Mouse (Mus musculus) myocyte (in vitro differentiated cells): Measurements from ENCODE around the gene a. TPM values are rescaled to one million over a fixed set of nuclear protein-coding genes. Genes with fewer than 3 reads are reported as not detected.

Experiments used
- H3K27me3 ChIP-seq: one replicate; pipeline ENCODE4 v1.6.1; 2011; ENCODE audit not compliant: control insufficient read depth, insufficient read depth, insufficient read length
- H3K36me3 ChIP-seq: one replicate; pipeline ENCODE4 v1.6.1; 2011; ENCODE audit not compliant: control insufficient read depth, insufficient read depth
- H3K4me2 ChIP-seq: one replicate; pipeline ENCODE4 v1.6.1; 2011; ENCODE audit warnings: low read depth, control low read depth
- H3K4me3 ChIP-seq: one replicate; pipeline ENCODE4 v1.5.1; 2011; ENCODE audit warnings: mild to moderate bottlenecking, control low read depth, moderate library complexity
- H3K79me2 ChIP-seq: one replicate; pipeline ENCODE4 v1.6.1; 2011; ENCODE audit not compliant: control insufficient read depth, insufficient read depth
- H3ac ChIP-seq: one replicate; pipeline ENCODE4 v1.6.1; 2011; ENCODE audit not compliant: control insufficient read depth, insufficient read length
- CEBPB ChIP-seq: IDR thresholded peaks from 2 replicates; pipeline ENCODE4 v1.6.1; 2011; ENCODE audit warnings: mild to moderate bottlenecking, moderate library complexity; ENCODE audit not compliant: poor library complexity, insufficient read depth, severe bottlenecking
- E2F4 ChIP-seq: IDR thresholded peaks from one replicate; pipeline ENCODE4 v1.6.1; 2011; ENCODE audit warnings: mild to moderate bottlenecking, control low read depth, moderate library complexity; ENCODE audit not compliant: insufficient read depth
- MAX ChIP-seq: IDR thresholded peaks from one replicate; pipeline ENCODE4 v1.6.1; 2011; ENCODE audit warnings: low read depth, mild to moderate bottlenecking, control low read depth
- MYOD1 ChIP-seq, 3 experiments: IDR thresholded peaks; one replicate each; pipeline ENCODE4 v1.6.1; 2011; ENCODE audit warnings: control low read depth in 2 of 3, low read depth in 2 of 3, mild to moderate bottlenecking in 2 of 3, moderate library complexity in 1 of 3; ENCODE audit not compliant: insufficient read length in 2 of 3, control insufficient read depth in 1 of 3
- MYOG ChIP-seq, 3 experiments: IDR thresholded peaks; one replicate each; pipeline ENCODE4 v1.6.1; 2011; ENCODE audit warnings: control low read depth in 2 of 3, low read depth in 2 of 3, mild to moderate bottlenecking in 2 of 3; ENCODE audit not compliant: insufficient read length in 2 of 3, control insufficient read depth in 1 of 3, insufficient read depth in 1 of 3
- POLR2A ChIP-seq: IDR thresholded peaks from one replicate; pipeline ENCODE4 v1.6.1; 2011; ENCODE audit warnings: low read depth, mild to moderate bottlenecking, control low read depth, moderate library complexity; ENCODE audit not compliant: insufficient read length
- POLR2AphosphoS2 ChIP-seq: IDR thresholded peaks from one replicate; pipeline ENCODE4 v1.6.1; 2011; ENCODE audit warnings: low read depth, control low read depth; ENCODE audit not compliant: insufficient read length
- REST ChIP-seq: IDR thresholded peaks from one replicate; pipeline ENCODE4 v1.6.1; 2011; ENCODE audit warnings: mild to moderate bottlenecking, control low read depth, moderate library complexity; ENCODE audit not compliant: insufficient read depth, insufficient read length
- SRF ChIP-seq: IDR thresholded peaks from one replicate; pipeline ENCODE4 v1.6.1; 2011; ENCODE audit warnings: low read depth; ENCODE audit not compliant: control insufficient read depth, insufficient read length
- TCF12 ChIP-seq: IDR thresholded peaks from one replicate; pipeline ENCODE4 v1.6.1; 2011; ENCODE audit warnings: mild to moderate bottlenecking, control low read depth; ENCODE audit not compliant: poor library complexity, insufficient read depth, severe bottlenecking
- TCF3 ChIP-seq: IDR thresholded peaks from one replicate; pipeline ENCODE4 v1.6.1; 2011; ENCODE audit warnings: low read depth, control low read depth; ENCODE audit not compliant: insufficient read length
- USF1 ChIP-seq: IDR thresholded peaks from one replicate; pipeline ENCODE4 v1.6.1; 2011; ENCODE audit warnings: low read depth, mild to moderate bottlenecking, control low read depth, moderate library complexity
- polyA plus RNA-seq: library from polyadenylated mRNA; unstranded; fragments of >200 nt; fragmentation: generic; extraction: Trizol; gene quantifications from one replicate; pipeline ENCODE4 v1.2.1, GENCODE M21; 2012; ENCODE audit warnings: missing spikeins

Gene a
- polyA plus RNA-seq, 1 experiment = not detected

DNA sequence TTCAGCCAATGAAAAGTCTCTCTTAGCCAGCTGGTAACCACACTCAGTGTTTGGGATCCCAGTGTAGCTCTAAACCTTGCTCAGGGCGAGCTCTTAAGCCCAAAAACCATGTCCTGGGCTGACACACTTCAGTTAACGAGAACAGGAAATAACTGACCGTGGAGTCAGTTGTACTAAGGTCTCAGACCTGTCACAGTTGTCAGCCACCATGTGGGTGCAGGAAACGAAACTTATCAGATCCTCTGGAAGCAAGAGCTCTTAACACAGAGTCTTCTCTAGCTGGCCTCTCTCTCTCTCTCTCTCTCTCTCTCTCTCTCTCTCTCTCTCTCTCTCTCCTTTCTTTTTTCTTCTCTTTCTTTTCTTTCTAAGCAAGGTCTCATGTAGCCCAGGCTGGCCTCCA lies 302.2 kb downstream of the a start:
- TF ChIP-seq SRF (no peak), E2F4 (no peak)
- Histone ChIP-seq H3K79me2 (no peaks in the 10 kb centered on the region), H3ac (no peak overlapping the region), H3K4me3 (no peak overlapping the region), H3K27me3 (no peaks in the 10 kb centered on the region), H3K4me2 (no peak overlapping the region), H3K36me3 (no peaks in the 10 kb centered on the region)

DNA sequence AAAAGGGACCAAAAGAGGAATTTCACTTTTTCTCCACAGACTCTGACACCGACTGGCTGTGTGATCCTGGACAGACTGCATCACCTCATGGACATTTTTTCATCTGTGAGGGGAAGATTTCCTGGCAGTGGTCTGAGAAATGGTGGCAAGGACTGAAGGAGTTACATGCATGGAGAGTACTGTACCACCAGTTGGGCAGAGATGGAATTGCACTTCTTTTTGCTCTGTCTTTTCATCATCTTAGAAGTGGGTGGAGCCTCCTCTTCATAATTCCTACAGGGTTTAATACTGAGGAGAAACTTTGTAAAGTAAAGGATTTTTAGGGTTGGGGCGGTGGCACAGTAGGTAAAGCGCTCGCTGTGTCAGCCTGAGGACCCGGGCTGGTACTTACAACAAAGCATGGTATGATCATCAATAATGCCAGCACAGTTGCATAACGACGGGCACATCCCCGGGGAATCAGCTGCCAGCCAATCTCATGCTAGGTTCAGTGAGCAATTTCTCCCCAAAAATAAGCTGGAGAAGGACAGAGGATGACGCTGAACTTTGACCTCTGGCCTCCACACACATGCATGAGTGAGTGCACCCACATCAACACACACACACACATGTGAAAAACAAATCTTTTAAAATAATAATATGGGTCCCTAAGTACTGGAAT lies 307.6 kb downstream of the a start:
- Histone ChIP-seq H3K4me2 (no peak overlapping the region), H3ac (no peak overlapping the region), H3K27me3 (no peaks in the 10 kb centered on the region), H3K79me2 (no peaks in the 10 kb centered on the region), H3K36me3 (no peaks in the 10 kb centered on the region), H3K4me3 (no peak overlapping the region)
- no peak for TF ChIP-seq MYOG (IDR thresholded peaks at IDR 0.05; ENCODE audit: control insufficient read depth in 1 of 3, insufficient read depth in 1 of 3, insufficient read length in 2 of 3, low read depth in 2 of 3)
- TF ChIP-seq MYOD1 (IDR thresholded peaks at IDR 0.05; ENCODE audit: control insufficient read depth in 1 of 3, insufficient read length in 2 of 3, low read depth in 2 of 3) = no peak
- no peak for TF ChIP-seq E2F4
- no peak for TF ChIP-seq SRF
- TF ChIP-seq POLR2A = no peak
- TF ChIP-seq MAX = no peak

GRCm38 (mm10) chr2:155099421-155099820 lies 308.2 kb downstream of the a start:
- no peaks in the 10 kb centered on the region for H3K36me3 ChIP-seq
- no peaks in the 10 kb centered on the region for H3K27me3 ChIP-seq
- H3ac ChIP-seq = no peak overlapping the region
- H3K79me2 ChIP-seq = no peaks in the 10 kb centered on the region
- H3K4me3 ChIP-seq = no peak overlapping the region
- no peak overlapping the region for H3K4me2 ChIP-seq
- TF ChIP-seq USF1 (no peak), MYOG (IDR thresholded peaks at IDR 0.05; ENCODE audit: control insufficient read depth in 1 of 3, insufficient read depth in 1 of 3, insufficient read length in 2 of 3, low read depth in 2 of 3) (no peak), MAX (no peak), CEBPB (no peak), TCF12 (no peak), MYOD1 (IDR thresholded peaks at IDR 0.05; ENCODE audit: control insufficient read depth in 1 of 3, insufficient read length in 2 of 3, low read depth in 2 of 3) (no peak), POLR2AphosphoS2 (no peak), E2F4 (no peak), POLR2A (no peak), SRF (no peak), REST (no peak), TCF3 (no peak)

DNA sequence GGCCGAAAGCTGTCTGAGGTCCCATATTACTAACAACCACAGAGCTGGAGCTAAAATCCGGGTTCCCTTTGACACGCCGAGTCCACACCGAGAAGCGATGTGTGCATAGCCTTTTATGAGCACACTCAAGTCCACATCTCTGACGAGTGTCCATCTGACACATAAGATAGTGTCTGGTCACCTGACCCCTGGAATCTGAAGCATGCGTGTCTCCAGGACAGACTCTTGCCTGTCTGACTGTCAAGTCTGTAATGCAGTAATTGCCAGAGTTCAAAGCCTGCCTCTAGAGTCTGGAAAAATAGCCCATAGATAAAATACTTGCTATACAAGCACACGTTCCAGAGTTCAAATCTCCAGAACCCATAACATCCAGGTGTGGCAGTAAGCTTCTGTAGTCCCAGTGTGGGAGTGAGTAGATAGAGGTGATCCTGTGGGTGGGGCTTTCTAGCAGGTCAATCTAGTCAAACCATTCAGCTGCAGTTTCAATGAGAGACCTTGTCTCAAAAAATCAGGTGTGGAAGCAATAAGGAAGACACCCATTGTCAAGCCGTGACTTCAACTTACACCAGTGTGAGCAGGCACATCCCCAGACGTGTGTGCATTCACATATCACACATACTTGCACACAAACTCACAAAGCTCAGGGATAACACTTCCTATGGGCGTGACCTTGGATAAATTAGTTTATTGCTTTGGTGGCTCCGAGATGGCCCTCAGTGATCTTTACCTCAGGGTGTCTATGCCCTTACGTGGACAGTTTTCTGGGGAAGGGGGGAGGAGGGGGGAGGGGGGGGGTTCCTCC lies 309.0 kb downstream of the a start:
- H3ac ChIP-seq = no peak overlapping the region
- no peaks in the 10 kb centered on the region for H3K36me3 ChIP-seq
- no peak overlapping the region for H3K4me2 ChIP-seq
- no peaks in the 10 kb centered on the region for H3K79me2 ChIP-seq
- no peaks in the 10 kb centered on the region for H3K27me3 ChIP-seq
- no peak overlapping the region for H3K4me3 ChIP-seq
- TF ChIP-seq TCF12 = no peak
- TF ChIP-seq USF1 = no peak
- no peak for TF ChIP-seq MYOD1 (IDR thresholded peaks at IDR 0.05; ENCODE audit: control insufficient read depth in 1 of 3, insufficient read length in 2 of 3, low read depth in 2 of 3)
- no peak for TF ChIP-seq SRF
- no peak for TF ChIP-seq MAX
- TF ChIP-seq MYOG (IDR thresholded peaks at IDR 0.05; ENCODE audit: control insufficient read depth in 1 of 3, insufficient read depth in 1 of 3, insufficient read length in 2 of 3, low read depth in 2 of 3) = no peak
- TF ChIP-seq REST = no peak
- no peak for TF ChIP-seq TCF3
- no peak for TF ChIP-seq CEBPB
- no peak for TF ChIP-seq POLR2A
- no peak for TF ChIP-seq POLR2AphosphoS2
- TF ChIP-seq E2F4 = no peak

Other genes starting within 250 kb of the a start
- 22.9 TPM for gene 1700003F12Rik, start 244.3 kb upstream of the a start, polyA plus RNA-seq
- 0.17 TPM for gene Actl10, start 239.6 kb upstream of the a start, polyA plus RNA-seq
- 0.12 TPM for gene Necab3, start 232.5 kb upstream of the a start, polyA plus RNA-seq
- gene E2f1, start 221.5 kb upstream of the a start, polyA plus RNA-seq = 11.0 TPM
- 12.5 TPM for gene Pxmp4, start 187.7 kb upstream of the a start, polyA plus RNA-seq
- gene Zfp341, start 178.1 kb upstream of the a start, polyA plus RNA-seq = 3.4 TPM
- gene 4930519P11Rik, start 178.0 kb upstream of the a start, polyA plus RNA-seq = 0.47 TPM
- gene Chmp4b, start 139.7 kb upstream of the a start, polyA plus RNA-seq = 172 TPM
- not detected for gene Gm14214, start 21.4 kb upstream of the a start, polyA plus RNA-seq
- gene Raly, start 306 bp upstream of the a start, polyA plus RNA-seq = 379 TPM
- gene Eif2s2, start 101.5 kb downstream of the a start, polyA plus RNA-seq = 143 TPM
- gene Gm14226, start 226.9 kb downstream of the a start, polyA plus RNA-seq = not detected